Mouse (Mus musculus) forebrain, embryonic 14.5 days (tissue): ENCODE data around the gene Cnn1. TPM values are rescaled to one million over a fixed set of nuclear protein-coding genes. Genes with fewer than 3 reads are reported as not detected.
A peak's percentile ranks its signal among the peaks of the same experiment; 100 is the strongest.

Source experiments
- ATAC-seq: fragments of 200-750 bp; cut with Nextera tagmentation; 2 replicates; pipeline ENCODE4 v1.8.0; 2017; ENCODE audit warnings: mild to moderate bottlenecking, moderate library complexity
- DNase-seq: peaks from one replicate; pipeline ENCODE4 v3.0.0-alpha.2; 2015; ENCODE audit warnings: low spot score
- H3K27ac ChIP-seq: fragments of 300-500 bp; sonication (generic); 2 replicates; pipeline ENCODE4 v1.5.1; 2014; ENCODE audit warnings: low read depth, mild to moderate bottlenecking, control low read depth, low read length, moderate library complexity
- H3K27me3 ChIP-seq: fragments of 300-500 bp; sonication (generic); replicated peaks from 2 replicates; pipeline ENCODE4 v1.6.1; 2014; ENCODE audit warnings: low read length, control low read depth, mixed read lengths; ENCODE audit not compliant: control insufficient read depth, insufficient read depth
- H3K36me3 ChIP-seq: fragments of 300-500 bp; sonication (generic); 2 replicates; pipeline ENCODE4 v1.6.1; 2014; ENCODE audit warnings: low read length, control low read depth; ENCODE audit not compliant: control insufficient read depth, insufficient read depth
- H3K4me1 ChIP-seq: fragments of 300-500 bp; sonication (generic); 2 replicates; pipeline ENCODE4 v1.6.1; 2014; ENCODE audit warnings: antibody characterized with exemption, low read length, control low read depth; ENCODE audit not compliant: control insufficient read depth, insufficient read depth
- H3K4me2 ChIP-seq: fragments of 300-500 bp; sonication (generic); 2 replicates; pipeline ENCODE4 v1.6.1; 2014; ENCODE audit warnings: mild to moderate bottlenecking, control low read depth, low read length
- H3K4me3 ChIP-seq: fragments of 300-500 bp; sonication (generic); 2 replicates; pipeline ENCODE4 v1.5.1; 2014; ENCODE audit warnings: low read depth, low read length, control low read depth
- H3K9ac ChIP-seq: fragments of 300-500 bp; sonication (generic); 2 replicates; pipeline ENCODE4 v1.6.1; 2014; ENCODE audit warnings: mild to moderate bottlenecking, low read length, control low read depth, moderate library complexity
- H3K9me3 ChIP-seq: fragments of 300-500 bp; sonication (generic); replicated peaks from 2 replicates; pipeline ENCODE4 v1.6.1; 2016; ENCODE audit warnings: low read length, control low read depth, mixed read lengths; ENCODE audit not compliant: control insufficient read depth
- WGBS: fragments of 180-500 bp; shearing (Covaris S2); extraction: QIAGEN DNeasy Blood & Tissue Kit; methylation state at CpG from one replicate; pipeline ENCODE4 v1.1.7; 2014; 5-methylcytosine and 5-hydroxymethylcytosine counted together
- polyA plus RNA-seq: library from polyadenylated mRNA; unstranded; fragments of >200 nt; fragmentation: Nextera tagmentation; extraction: Ambion mirVana; gene quantifications from 2 replicates; pipeline ENCODE4 v1.2.1, GENCODE M21; 2014

The Cnn1 gene
- polyA plus RNA-seq, 1 experiment from 2014 or later: 0.19 TPM

- Histone ChIP-seq H3K27ac (no peak overlapping the region), H3K9me3 (no peaks in the 10 kb centered on the region), H3K4me3 (no peak overlapping the region), H3K4me2 (peak overlapping the region; percentile 23; the same call in 1 of the 2 replicates), H3K36me3 (no peaks in the 10 kb centered on the region), H3K4me1 (no peaks in the 10 kb centered on the region), H3K9ac (no peak overlapping the region), H3K27me3 (peaks cover 15% of the 10 kb centered on the region; the same call in 1 of the 2 replicates)
- no peak for ATAC-seq
- DNase-seq: no peak
- 2% methylated on average over 35 of the region's 35 CpGs for WGBS
These were observed 32.4 kb downstream of the Cnn1 start for GRCm38 (mm10) chr9:22131226-22131981.

DNA sequence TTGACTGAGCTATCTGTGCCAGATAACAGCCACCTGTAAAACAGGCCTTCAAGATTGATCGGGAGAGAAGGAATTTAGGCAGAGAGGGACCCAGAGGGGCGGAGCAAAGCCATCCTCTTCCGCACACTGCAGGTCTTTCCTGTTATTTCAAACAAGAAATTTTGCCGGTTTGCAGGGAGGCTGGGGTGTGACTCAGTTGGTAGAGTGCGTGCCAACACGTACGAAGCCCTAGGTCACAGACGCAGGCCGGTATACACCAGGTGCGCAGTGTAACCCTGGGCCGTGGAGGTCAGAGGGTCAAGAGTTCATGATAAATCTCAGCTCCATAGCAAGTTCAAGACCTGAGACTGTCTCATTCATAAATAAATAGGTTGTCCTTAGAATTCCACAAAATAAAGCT lies 33.2 kb downstream of the Cnn1 start:
- H3K9ac ChIP-seq: no peak overlapping the region
- no peaks in the 10 kb centered on the region for H3K4me1 ChIP-seq
- H3K4me2 ChIP-seq: no peak overlapping the region; the same call in 1 of the 2 replicates
- WGBS: 56% methylated on average over 11 of the region's 11 CpGs
- no peaks in the 10 kb centered on the region for H3K9me3 ChIP-seq
- no peaks in the 10 kb centered on the region for H3K36me3 ChIP-seq
- DNase-seq (no peak), ATAC-seq (no peak)
- no peak overlapping the region for H3K4me3 ChIP-seq
- H3K27me3 ChIP-seq: peaks cover 15% of the 10 kb centered on the region; the same call in 1 of the 2 replicates
- H3K27ac ChIP-seq: no peak overlapping the region

- DNase-seq (no peak), ATAC-seq (no peak)
- no peak overlapping the region for H3K9ac ChIP-seq
- peaks cover 15% of the 10 kb centered on the region; the same call in 1 of the 2 replicates for H3K27me3 ChIP-seq
- no peaks in the 10 kb centered on the region for H3K9me3 ChIP-seq
- no peak overlapping the region for H3K4me2 ChIP-seq
- H3K36me3 ChIP-seq: no peaks in the 10 kb centered on the region
- no peak overlapping the region for H3K4me3 ChIP-seq
- 91% methylated on average over 7 of the region's 7 CpGs for WGBS
- no peaks in the 10 kb centered on the region for H3K4me1 ChIP-seq
- no peak overlapping the region for H3K27ac ChIP-seq
These were observed 35.4 kb downstream of the Cnn1 start for GRCm38 (mm10) chr9:22134246-22134890.

DNA sequence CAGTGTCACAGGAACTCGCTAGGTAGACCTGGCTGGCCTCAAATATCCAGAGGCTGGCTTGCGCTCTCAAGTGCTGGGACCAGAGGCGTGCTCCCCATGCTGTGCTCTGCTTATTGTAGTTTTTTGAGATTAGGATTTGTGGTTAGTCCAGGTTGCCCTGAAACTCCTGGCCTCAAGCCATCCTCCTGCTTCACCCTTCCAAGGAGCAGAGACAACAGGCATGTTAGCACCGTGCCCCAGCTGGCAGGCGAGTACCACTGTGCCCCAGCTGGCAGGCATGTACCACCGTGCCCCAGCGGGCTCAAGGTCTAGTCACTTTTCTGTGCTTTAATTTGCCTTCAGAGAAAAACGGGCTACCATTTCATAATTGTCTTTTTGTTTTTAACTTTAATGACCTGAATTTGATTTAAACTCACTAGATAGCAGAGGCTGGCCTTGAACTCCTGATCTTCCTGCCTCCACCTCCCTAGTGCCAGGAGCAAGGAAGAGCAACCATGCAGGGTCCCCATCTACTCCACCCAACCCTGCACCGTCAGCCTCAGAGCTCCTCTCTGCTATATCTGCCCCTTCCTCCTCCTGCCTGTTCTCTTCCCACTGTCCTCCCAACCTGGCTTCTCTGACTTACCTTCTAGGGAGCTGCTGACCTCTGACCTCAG lies 36.1 kb downstream of the Cnn1 start:
- 73% methylated on average over 9 of the region's 9 CpGs for WGBS
- DNase-seq: no peak

DNA sequence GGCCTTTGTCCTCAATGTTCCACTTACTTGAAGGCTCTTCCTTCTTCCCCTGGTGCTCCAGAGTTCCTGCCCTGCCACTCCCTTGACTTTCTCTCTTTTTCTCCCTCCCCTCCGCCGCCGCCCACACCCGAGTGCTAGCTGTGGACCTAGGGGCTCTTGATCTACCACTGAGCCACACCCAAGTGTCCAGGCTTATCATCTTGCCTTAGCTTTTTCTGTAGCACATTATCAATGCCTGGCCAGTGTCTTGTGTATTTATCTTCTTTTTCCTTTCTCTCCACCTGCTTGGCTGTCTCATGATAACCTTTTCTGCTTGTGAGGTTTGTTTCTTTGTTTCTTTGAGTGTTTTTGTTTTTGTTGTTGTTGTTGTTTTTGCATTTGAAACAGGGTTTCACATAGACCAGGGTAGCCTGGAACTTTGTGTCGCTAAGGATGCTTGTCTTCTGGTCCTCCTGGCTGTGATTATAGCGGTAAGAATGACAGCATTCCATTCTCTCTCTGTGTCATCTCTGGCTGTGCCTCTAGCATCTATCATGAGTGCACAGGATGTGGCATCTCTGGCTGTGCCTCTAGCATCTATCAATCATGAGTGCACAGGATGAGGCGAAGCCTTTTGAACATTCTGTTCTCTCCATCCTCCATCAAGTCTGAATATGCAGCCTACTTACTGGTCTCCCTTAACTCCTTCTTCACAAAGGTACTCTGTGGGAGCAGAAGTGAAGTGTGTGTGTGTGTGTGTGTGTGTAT lies 36.8 kb downstream of the Cnn1 start, which contains the start of gene Acp5:
Gene Acp5, minus strand, starts transcription at position 68 of the 747 bp plus-strand sequence.
- 79% methylated on average over 7 of the region's 7 CpGs for WGBS
- peaks cover 12% of the 10 kb centered on the region; the same call in 1 of the 2 replicates for H3K27me3 ChIP-seq
- no peak within 1 kb of the TSS for H3K4me3 ChIP-seq
- H3K9me3 ChIP-seq: no peaks in the 10 kb centered on the region
- no peak for ATAC-seq
- H3K4me2 ChIP-seq: no peak within 1 kb of the TSS
- H3K4me1 ChIP-seq: no peaks in the 10 kb centered on the region
- DNase-seq: no peak
- H3K27ac ChIP-seq: no peak within 1 kb of the TSS
- H3K36me3 ChIP-seq: no peaks in the 10 kb centered on the region
- H3K9ac ChIP-seq: no peak within 1 kb of the TSS

More for the DNA sequence above, 36.1 kb downstream of the Cnn1 start:
- H3K4me3 ChIP-seq: no peak overlapping the region
- H3K9ac ChIP-seq: no peak overlapping the region
- no peak for ATAC-seq
- H3K27ac ChIP-seq: no peak overlapping the region
- no peak overlapping the region for H3K4me2 ChIP-seq
- H3K4me1 ChIP-seq: no peaks in the 10 kb centered on the region
- no peaks in the 10 kb centered on the region for H3K9me3 ChIP-seq
- no peaks in the 10 kb centered on the region for H3K36me3 ChIP-seq
- H3K27me3 ChIP-seq: peaks cover 15% of the 10 kb centered on the region; the same call in 1 of the 2 replicates

GRCm38 (mm10) chr9:22136765-22137547 lies 37.9 kb downstream of the Cnn1 start:
- WGBS: 11% methylated on average over 22 of the region's 23 CpGs
- H3K4me2 ChIP-seq: no peak overlapping the region
- DNase-seq: no peak
- H3K9ac ChIP-seq: no peak overlapping the region
- H3K27me3 ChIP-seq: peaks cover 4% of the 10 kb centered on the region; the same call in 1 of the 2 replicates
- no peak for ATAC-seq
- H3K4me3 ChIP-seq: no peak overlapping the region
- no peaks in the 10 kb centered on the region for H3K36me3 ChIP-seq
- no peak overlapping the region for H3K27ac ChIP-seq
- no peaks in the 10 kb centered on the region for H3K4me1 ChIP-seq
- no peaks in the 10 kb centered on the region for H3K9me3 ChIP-seq

GRCm38 (mm10) chr9:22138480-22138879 lies 39.5 kb downstream of the Cnn1 start:
- Histone ChIP-seq H3K27me3 (no peaks in the 10 kb centered on the region), H3K4me2 (no peak overlapping the region), H3K4me1 (no peaks in the 10 kb centered on the region), H3K27ac (no peak overlapping the region), H3K9me3 (no peaks in the 10 kb centered on the region), H3K9ac (no peak overlapping the region), H3K36me3 (no peaks in the 10 kb centered on the region), H3K4me3 (no peak overlapping the region)
- ATAC-seq: no peak
- peak; percentile 50 for DNase-seq
- 29% methylated on average over 2 of the region's 2 CpGs for WGBS

GRCm38 (mm10) chr9:22139746-22140145 lies 40.7 kb downstream of the Cnn1 start:
- H3K9me3 ChIP-seq: no peaks in the 10 kb centered on the region
- no peaks in the 10 kb centered on the region for H3K27me3 ChIP-seq
- ATAC-seq (no peak), DNase-seq (no peak)
- H3K9ac ChIP-seq: no peak overlapping the region
- no peaks in the 10 kb centered on the region for H3K36me3 ChIP-seq
- no peak overlapping the region for H3K4me2 ChIP-seq
- H3K27ac ChIP-seq: no peak overlapping the region
- no peaks in the 10 kb centered on the region for H3K4me1 ChIP-seq
- 88% methylated on average over 5 of the region's 5 CpGs for WGBS
- no peak overlapping the region for H3K4me3 ChIP-seq
